Mouse (Mus musculus) NIH3T3 (cell line): ENCODE data around the gene Kif20b.

Experiments
- DNase-seq: peaks from one replicate; pipeline ENCODE4 v3.0.0-alpha.2; 2012; ENCODE audit warnings: low read depth

Kif20b gene

GRCm38 (mm10) chr19:34921652-34922602 is at the start of gene Kif20b:
TSS of gene Kif20b (plus strand) at chr19:34922361.
- DNase-seq = peak; percentile 97

DNA sequence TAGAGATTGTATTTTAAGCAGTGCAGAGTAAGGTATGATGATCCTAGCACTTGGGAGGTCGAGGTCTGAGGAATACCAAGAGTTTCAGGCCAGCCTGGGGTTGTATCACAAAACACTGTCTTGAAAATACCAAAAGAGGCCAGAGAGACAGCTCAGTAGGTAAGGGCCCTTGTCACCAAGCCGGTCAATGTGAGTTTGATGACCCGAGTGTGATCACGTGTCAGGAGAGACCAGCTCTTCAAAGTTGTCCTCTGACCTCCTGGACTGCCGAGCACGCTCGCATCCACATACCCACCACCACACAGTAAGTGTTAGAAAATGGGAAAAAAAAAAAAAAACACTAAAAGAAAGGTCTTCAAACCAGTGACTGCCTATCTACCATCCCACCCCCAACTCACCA is 45.5 kb upstream of the Kif20b start:
- no peak for DNase-seq

GRCm38 (mm10) chr19:34877898-34878602 is 44.1 kb upstream of the Kif20b start:
- DNase-seq = peak; percentile 96

DNA sequence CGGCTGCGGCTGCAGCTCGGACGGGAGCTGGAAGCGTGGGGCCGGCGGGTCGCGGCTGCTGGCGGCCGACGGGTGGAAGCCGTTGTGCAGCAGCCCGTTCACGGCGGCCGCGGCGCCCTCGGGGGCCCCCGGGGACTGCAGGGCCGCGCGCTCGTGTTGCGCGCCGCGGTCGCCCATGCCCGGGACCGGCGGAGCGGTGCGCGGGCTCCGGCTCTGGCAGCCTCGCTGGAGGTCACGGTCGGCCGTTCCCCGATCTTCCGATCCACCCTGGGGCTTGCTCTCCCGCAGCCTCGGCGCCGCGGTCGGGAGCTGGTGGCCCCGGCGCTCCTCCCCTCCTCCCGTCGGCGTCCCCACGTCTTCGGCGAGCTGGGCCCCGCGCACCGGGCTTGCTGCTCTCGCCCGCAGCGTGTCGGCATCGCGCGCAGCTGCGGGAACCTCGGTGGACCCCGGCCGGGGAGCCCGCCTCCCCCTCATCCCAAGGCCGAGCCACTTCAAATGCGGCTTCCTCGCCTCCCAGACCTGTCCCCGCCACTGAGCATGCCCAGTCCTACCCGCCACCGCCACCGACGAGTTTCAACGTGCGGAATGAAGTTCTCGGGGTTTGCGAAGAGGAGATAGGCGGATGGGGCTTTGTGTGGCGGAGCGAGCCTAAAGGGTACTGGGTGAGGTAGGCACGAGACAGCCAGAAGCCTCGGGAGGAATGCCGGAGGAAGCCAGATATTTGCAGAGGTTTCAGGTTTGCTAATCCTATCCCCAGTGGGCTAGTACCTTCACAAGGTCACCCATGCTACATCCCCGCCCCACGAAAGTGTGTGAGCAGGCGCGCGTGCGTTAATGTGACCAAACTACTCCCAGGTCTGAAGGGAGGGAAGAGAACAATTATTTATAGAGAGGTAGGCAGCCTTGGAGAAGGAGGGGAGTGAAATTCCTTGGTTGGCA is 43.3 kb upstream of the Kif20b start, which contains the start of gene Pank1:
Pank1 (minus strand) TSS at position 853 of the 939 bp plus-strand sequence.
- DNase-seq = peak; percentile 69

- DNase-seq = no peak
Observed at GRCm38 (mm10) chr19:34879624-34880023, 42.5 kb upstream of the Kif20b start.

GRCm38 (mm10) chr19:34881160-34881559 is 41.0 kb upstream of the Kif20b start:
- no peak for DNase-seq

- no peak for DNase-seq
Observed at GRCm38 (mm10) chr19:34882443-34882842, 39.7 kb upstream of the Kif20b start.

DNA sequence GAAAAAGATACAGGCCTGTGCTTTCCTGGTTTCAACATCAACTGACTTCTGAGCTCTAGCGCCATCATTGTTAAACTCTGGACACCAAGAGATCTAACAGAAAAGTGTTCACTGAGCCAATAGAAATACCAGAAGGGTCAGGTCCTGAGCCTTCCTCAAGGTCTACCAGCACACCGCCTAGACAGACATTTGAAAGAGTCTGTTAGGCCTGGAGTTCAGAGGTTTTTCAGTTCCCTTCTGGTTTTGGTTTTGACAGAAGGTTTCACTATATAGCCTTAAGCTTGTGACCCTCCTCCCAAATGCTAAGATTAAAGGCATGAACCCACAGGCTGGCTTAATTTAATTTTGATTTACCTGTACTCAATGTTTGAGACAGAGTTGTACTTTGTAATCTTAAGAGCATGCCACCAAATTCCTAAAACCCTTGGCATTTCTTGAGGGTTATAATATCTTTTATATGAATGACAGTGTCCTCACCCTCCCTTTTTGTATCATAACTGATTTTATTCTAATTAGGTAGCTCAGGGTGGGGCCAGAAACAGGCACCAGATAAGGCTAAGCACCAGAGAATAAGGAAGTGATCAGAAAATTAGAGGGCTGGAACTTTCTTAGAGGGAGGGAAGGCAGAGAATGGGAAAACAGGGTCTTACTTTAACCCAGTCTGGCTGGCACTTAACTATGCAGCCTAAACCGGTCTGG is 38.5 kb upstream of the Kif20b start:
- DNase-seq = no peak

DNA sequence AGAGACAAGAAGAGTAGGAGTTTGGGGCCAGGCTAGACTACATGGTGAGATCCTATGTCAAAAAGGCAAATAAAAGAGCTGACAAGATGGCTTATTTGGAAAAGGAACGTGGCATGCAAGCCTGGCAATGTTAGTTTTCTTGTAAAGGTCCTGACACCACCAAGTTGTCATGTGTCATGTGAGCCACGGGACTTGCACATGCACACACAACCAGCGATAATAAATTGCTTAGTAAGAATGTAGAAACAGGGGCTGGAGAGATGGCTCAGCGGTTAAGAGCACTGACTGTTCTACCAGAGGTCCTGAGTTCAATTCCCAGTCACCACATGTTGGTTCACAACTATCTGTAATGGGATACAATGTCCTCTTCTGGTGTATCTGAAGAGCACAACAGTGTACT is 35.8 kb upstream of the Kif20b start:
- DNase-seq = peak; percentile 11

GRCm38 (mm10) chr19:34890981-34891380 is 31.2 kb upstream of the Kif20b start:
- DNase-seq = no peak

DNA sequence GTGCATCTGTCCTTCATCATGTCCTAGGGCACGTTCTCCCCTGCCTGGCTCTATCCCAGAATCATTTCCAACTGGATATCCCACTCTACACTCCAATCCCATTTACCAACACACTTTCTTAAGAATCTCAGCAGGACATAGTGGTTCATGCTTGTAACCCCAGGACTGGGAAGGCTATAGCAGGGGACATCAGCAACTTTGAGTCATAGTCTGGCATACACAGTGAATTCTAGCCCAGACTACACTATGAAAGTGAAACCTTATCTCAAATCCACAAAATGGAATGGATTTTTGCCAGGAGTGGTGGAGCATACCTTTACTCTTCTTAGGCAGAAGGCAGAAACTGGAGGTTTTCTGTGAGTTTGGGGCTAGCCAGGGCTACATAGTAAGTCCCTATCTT is 30.6 kb upstream of the Kif20b start:
- peak; percentile 23 for DNase-seq

DNA sequence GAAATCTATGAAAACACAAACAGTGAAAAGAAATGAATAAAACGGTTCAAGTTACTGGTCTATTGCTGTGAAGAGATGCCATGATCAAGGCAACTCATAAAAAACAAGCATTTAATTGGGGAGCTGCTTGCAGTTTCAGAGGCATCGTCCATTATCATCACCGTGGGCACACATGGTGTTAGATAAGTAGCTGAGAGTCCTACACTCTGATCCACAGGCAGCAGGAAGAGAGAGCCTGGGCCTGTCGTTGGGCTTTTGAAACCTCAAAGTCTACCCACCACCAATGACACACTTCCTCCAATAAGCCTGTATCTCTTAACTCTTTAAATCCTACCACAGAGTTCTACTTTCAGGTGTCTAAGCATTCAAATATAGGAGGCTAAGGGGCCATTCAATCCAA is 27.1 kb upstream of the Kif20b start:
- DNase-seq = no peak

DNA sequence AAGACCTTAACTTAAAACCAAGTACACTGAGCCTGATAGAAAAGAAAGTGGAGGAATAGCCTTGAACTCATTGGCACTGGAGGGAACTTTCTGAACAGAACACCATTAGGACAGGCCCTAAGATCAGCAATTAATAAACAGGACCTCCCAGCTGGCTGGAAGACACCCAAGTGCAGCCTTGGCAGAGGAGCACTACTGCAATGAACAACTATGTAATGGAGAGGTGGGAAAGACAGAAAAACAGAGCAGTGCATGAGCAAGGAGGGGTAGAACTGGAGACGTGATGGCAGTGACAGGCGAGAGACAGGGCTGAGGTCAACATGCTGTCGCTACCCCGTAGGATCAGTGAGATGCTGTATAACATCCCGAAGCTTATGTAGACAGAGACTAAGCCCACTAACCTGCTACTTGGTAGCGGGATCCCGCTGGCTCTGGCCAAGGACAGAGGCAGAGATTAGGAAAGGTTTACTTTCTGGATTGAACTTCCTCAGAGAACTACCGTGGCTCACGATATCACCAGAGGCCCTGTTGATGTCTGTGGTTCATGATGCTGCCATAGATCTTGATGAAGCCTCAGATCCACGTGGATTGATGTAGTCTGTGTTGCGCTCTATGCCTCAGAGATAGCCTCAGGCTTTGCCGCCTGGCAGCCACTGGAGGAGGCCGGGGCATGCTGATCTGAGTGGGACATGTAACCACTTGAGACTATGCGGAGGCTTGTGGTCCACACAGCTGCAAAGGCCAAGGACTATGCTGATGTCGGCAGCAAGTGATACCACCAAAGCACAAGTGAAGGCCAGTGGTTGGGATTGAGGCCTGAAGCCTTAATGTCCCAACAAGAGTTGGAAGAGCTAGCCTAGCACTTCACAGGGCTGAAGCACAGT is 24.8 kb upstream of the Kif20b start:
- DNase-seq = no peak

GRCm38 (mm10) chr19:34898941-34899340 is 23.2 kb upstream of the Kif20b start:
- no peak for DNase-seq

- DNase-seq = no peak
Observed at GRCm38 (mm10) chr19:34901266-34901665, 20.9 kb upstream of the Kif20b start.

- DNase-seq = no peak
Observed at GRCm38 (mm10) chr19:34901735-34902134, 20.4 kb upstream of the Kif20b start.

DNA sequence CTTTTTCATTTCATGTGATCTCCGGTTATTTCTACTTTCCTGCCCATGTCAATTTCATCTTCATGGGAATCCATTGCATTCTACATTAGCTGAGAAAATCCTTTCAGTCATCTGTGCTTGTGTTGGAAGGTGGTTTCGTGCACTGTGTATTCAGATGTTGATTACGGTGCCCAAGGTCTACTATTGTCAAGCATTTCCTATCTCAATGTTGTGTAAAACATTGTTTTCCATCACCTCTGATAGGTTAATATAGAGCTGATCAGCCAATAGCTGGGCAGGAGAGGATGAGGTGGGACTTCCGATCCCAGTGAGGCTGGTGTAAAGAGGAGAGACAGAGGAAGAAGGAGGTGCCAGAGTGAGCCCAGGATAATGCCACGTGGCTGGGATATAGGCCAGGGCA is 18.1 kb upstream of the Kif20b start:
- DNase-seq = no peak

- DNase-seq = no peak
Observed at GRCm38 (mm10) chr19:34905424-34905823, 16.7 kb upstream of the Kif20b start.

DNA sequence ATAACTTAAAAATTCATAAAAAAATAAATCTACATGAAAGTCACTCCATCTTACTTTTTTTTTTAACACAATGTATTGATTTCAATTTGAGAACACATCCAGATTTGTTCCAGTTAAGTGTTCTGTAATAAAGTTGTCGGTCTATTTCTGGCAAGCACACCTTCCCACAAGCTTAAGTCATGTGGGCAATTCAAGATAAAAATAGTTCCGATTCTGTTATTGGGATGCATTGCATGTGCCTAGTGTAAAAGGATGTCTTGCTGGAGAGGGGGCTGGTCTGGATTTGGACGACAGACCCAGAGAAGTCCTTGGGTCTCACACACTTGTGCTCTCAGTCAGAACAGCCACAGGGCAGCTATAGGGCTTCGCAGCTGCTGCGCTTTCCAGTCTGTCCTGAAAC is 15.4 kb upstream of the Kif20b start:
- no peak for DNase-seq

GRCm38 (mm10) chr19:34912366-34912765 is 9.8 kb upstream of the Kif20b start:
- no peak for DNase-seq
